Mouse (Mus musculus) heart, adult 9 months (tissue): ENCODE measurements around the gene Gspt1.

Source experiments
- DNase-seq, 2 experiments: peaks; one replicate each; pipeline ENCODE4 v3.0.0; 2022; ENCODE audit warnings: low spot score in 2 of 2

The Gspt1 gene

DNA sequence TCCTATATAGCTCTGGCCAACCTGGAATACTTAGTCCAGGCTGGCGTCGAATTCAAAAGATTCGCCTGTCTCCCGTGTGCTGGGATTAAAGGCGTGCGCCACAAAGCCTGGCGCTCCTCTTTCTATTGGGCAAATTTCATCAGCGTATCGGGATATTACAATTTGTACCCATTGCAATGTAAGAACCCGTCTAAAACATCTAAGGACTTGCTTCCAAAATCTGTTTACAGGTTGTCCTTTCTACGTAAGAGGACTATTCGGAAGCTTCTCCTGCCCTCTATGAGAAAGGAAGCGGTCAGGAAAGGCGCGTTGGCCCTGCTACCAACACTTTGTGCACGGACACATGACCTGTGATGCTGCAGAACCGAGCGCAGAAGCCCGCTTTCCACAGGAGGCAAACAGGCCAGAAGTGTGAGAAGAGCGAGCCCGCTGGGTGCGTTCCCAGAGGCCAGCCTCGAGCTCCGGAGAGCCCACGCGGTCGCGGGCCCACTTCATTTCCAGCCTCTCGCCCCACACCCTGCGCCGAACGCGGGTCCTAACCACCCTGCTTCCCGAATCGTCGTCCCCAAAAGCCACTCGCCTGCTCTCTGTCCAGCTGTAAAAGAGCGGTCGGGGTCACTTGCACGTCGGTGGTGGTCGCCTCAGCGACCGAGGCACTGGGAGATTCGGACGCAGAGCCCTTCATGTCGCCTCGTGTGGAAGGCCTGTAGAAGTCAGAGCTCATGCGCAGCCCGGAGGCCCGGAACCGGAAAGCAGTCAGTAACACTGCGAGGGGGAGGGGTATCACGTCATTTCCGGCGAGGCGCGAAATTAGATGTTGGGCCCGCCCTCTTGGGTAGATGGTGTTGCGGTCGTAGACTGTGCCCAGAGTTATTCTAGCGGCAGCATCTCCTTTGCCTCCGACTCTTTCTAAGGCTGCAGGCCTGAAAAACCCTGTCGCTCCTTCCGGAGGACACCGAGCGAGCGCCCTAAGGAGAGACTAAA is 51.3 kb downstream of the Gspt1 start, which contains the start of gene Rsl1d1:
TSS of gene Rsl1d1 (minus strand) at position 761 of the 984 bp plus-strand sequence.
- peak; percentile 89 to 91 for DNase-seq

- no peak for DNase-seq
These were observed 52.3 kb downstream of the Gspt1 start for GRCm38 (mm10) chr16:11201740-11202394.

DNA sequence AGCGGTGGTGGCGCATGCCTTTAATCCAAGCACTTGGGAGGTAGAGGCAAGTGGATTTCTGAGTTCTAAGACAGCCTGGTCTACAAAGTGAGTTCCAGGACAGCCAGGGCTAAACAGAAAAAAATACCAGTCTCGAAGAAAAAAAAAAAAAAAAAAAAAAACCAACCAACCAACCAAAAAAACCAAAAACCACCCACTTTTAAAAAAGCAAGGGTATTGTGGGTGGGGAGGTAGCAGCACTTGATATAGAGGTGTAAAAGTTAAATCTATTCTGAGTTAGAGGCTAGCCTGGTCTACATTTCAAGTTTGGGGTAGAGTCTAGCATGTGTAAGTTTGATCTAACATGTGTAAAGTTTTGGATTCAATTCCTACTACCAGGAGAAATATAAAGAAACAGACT is 53.9 kb downstream of the Gspt1 start:
- DNase-seq: no peak

- DNase-seq: no peak
These were observed 55.7 kb downstream of the Gspt1 start for GRCm38 (mm10) chr16:11198467-11198866.

DNA sequence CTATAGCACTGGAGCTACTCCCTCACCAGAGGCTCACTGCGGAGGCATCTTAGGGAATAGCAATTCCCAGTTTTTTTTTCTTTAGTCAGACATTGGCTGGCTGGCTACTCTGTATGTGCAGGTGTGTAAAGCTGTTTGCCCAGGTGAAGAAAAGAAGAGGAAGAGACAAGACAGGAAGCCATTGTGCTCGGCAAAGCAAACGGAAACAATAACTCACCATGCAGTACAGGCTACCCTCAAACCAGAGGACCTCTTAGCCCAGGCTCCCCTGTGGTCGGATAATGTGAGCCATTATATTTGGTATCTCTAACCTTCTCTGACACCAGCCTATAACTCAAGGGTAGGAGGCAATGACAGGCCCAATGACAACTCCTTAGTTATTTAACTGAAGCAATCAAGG is 57.1 kb downstream of the Gspt1 start:
- no peak for DNase-seq

- no peak for DNase-seq
These were observed 60.9 kb downstream of the Gspt1 start for GRCm38 (mm10) chr16:11193231-11193630.

GRCm38 (mm10) chr16:11190150-11190549 is 64.0 kb downstream of the Gspt1 start:
- no peak for DNase-seq

DNA sequence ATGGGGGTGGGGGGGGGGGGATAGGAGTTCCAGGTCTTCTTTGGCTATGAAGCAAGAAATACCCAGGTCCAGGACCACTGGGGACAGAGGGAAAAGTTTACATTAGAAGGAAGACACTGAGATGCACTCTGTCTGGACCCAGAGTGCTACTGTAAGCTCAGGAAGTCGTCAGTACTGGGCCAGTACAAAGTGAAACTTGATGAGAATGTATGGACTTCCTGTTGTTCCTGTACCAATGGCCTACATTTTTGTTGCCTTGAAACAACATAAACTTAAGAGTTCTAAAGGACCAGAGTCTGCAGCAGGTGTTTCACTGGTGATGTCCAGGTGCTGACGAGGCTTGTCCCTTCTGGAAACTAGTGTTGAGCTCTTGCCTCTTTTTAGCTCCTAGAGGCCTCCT is 76.7 kb downstream of the Gspt1 start:
- no peak for DNase-seq

DNA sequence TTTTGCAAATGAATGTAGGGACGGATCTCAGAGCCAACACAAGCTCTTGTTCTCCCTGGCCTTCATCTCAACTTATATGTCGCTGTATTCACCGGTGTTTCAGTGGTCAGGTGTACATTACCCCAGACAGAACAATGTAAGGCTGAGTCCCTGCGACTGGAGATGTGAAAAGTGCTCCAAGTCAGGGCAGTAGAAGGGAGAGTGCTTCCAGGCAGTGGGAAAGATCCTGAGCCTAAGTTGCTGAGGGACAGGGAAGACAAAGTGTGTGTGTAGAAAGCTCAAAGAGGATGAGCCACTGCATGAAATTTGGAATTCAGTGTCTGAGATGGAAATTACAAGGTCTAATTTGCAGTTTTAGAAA is 77.3 kb downstream of the Gspt1 start:
- no peak for DNase-seq

- peak; percentile 92 to 93 for DNase-seq
These were observed 77.8 kb downstream of the Gspt1 start, which contains the start of gene Zc3h7a for GRCm38 (mm10) chr16:11176208-11176883. Gene Zc3h7a, minus strand, starts transcription at chr16:11176393.

- peak; percentile 68 to 76 for DNase-seq
These were observed 78.5 kb downstream of the Gspt1 start for GRCm38 (mm10) chr16:11175489-11176207.

DNA sequence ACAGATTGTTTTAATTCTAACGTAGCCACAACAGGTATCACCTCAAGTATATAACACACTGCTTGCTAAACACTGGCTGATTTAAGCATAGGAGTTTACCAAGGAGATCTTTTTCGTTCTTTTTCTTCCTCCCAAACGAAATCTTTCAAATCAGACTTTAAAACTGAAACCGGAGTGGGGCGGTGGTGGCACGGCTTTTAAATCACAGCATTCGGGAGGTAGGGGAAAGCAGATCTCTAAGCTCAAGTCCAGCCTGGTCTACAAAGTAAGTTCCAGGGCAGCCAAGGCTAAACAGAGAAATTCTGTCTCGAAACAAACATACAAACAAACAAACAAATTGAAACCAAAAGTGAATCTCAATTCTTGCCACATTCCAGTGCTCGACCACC is 79.0 kb downstream of the Gspt1 start:
- peak in 1 of 2 experiments; percentile 15 for DNase-seq

- peak; percentile 36 to 48 for DNase-seq
These were observed 79.4 kb downstream of the Gspt1 start for GRCm38 (mm10) chr16:11174671-11175081.

GRCm38 (mm10) chr16:11171679-11172078 is 82.4 kb downstream of the Gspt1 start:
- DNase-seq: no peak
